Mouse (Mus musculus): ENCODE data around the gene Lef1.

Lef1 gene

DNA sequence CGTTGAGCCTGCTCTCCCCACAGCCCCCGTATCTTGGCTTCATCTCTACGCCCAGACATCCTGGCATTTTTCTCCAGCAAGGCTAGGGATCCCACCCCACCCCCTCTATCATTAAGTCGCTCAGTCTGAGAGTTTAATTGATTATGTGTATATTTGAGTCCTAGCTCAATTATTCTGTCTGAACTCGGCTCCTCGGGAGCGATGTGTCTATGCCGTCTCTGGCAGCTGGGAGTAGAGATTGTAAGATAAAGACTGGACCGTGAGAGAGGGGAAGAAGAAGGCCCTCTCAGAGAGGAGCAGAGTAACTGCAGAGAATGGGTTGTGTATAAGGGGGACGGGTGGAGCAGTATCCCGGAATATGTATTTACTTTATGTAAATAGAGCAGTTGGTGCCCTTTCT is 80.0 kb downstream of the Lef1 start:
- no peak for DNase-seq (ENCODE audit: low read depth, low spot score)

GRCm38 (mm10) chr3:131190671-131191367 is 80.5 kb downstream of the Lef1 start:
- no peak for DNase-seq (ENCODE audit: low read depth, low spot score)

GRCm38 (mm10) chr3:131191454-131191853 is 81.2 kb downstream of the Lef1 start:
- no peak for DNase-seq (ENCODE audit: low read depth, low spot score)

DNA sequence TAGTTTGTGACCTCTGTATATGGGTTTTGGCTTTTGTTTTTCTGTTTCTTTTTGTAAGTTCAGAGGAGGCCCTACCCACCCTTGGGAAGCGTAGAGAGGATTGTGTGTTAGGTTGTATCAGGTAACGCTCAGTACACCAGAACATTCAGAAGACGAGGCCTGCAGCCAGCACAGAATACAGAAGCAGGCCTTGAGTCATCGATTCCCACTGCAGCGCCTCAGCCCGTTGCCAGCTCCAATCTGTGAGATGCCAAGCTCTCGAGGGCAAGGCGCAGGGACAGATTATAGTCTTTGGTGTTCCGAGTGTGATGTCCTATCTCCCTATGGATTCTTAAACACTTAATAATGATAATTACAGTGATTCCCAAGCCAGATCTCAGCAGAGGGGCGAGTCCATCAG is 85.8 kb downstream of the Lef1 start:
- DNase-seq (ENCODE audit: low read depth, low spot score) = no peak

GRCm38 (mm10) chr3:131196507-131197019 is 86.3 kb downstream of the Lef1 start:
- DNase-seq (ENCODE audit: low read depth, low spot score) = peak; percentile 63

- no peak for DNase-seq (ENCODE audit: low read depth, low spot score)
These were observed 88.7 kb downstream of the Lef1 start for GRCm38 (mm10) chr3:131198991-131199390.

DNA sequence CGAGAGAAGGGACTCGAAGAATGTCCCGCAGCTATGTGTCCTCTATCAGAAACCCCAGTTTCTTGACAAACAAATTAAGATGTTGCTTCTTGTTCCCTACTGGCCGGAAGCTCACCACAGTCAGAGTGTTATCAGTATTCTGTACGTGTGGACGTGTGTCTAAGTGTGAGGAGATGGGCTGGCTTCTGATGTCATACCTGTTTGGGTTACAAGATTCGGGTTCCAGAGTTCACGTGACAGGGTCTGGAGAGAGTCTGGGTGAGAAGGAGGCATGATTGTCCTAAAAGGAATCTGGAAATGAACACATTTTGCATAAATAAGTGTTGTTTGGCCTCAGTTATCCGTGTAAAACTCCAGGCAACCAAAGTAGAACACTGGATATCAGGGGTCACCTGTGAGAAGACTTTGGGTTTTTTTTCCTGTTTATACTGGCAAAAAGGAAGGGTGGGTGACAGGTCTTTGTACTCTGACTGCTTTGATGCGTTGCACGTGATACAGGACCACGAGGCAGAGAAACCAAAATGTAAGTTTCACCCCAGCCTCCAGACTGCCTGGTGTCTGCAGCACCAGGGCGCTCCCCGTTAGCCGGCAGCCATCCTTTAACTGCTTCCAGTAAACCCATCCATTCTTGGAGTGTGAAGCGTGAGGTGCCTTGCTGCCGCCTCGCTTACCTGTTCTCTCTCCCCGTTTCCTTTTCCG is 89.5 kb downstream of the Lef1 start:
- DNase-seq (ENCODE audit: low read depth, low spot score) = no peak

- no peak for DNase-seq (ENCODE audit: low read depth, low spot score)
These were observed 92.0 kb downstream of the Lef1 start for GRCm38 (mm10) chr3:131202311-131202710.

DNA sequence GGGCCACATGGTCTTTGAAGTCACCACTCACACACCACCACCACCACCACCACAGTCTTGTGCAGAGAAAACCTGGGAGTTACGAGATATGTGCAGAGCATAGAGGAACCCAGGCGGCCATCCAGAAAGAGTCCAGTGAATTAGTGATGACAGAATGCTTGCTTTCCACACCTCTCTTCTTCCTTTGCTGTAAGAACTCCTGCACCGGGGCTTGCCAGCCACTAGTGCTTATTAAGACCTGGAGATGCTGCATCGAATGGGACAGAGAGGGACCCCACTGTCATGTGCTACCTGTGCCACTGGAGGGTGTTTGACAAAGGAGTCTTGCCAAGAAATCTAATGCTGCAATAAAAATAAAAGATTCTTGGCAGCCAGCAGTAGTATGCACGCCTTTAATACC is 97.6 kb downstream of the Lef1 start:
- no peak for DNase-seq (ENCODE audit: low read depth, low spot score)

GRCm38 (mm10) chr3:131208265-131208891 is 98.1 kb downstream of the Lef1 start:
- DNase-seq (ENCODE audit: low read depth, low spot score) = no peak

DNA sequence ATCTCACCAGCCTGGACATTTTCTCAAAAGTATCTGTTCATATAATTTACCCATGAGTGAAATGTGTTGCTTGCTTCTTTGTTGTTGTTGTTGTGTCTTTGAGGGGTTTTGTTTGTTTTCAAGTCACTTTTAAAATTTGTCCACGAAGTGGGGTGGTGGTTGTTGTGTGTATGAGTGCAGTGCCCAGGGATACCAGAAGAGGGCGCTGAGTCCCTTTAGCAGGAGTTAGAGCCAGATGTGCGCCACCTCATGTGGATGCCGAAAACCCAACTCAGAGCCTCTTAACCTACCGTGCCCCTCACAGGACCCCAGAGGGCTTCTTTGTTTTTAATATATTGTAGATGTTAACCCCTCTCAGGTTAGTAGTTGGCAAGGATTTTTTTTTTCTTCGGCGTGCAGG is 101.9 kb downstream of the Lef1 start:
- peak; percentile 21 for DNase-seq (ENCODE audit: low read depth, low spot score)

DNA sequence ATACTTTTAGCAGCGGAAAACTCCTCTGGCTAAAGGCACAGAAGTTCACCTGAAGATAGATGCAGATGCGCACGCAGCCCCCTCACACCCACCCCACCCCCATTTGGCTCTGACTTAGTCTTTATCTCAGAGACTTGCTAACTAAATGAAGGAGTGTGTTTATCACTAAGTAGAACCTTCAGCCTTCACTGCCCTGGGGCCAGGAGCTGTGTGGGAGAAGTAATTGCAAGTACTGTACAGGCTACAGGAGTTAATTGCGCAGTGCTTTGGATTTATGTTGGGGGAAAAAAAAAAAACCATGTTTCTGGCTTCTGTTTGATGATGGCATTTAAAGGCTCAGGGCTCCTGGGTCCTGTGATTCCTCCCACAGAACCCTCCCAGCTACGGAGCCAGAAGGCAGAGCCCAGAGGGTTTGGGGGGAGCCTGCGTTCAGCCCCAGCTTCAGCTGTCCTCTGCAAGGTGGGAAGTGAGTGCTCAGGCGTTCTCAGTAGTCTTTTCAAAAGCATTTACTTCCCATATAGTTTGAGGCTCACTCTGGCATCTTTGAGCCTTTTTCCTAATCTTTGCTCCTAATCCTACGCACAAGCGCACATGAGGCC is 103.9 kb downstream of the Lef1 start:
- peak; percentile 26 for DNase-seq (ENCODE audit: low read depth, low spot score)

DNA sequence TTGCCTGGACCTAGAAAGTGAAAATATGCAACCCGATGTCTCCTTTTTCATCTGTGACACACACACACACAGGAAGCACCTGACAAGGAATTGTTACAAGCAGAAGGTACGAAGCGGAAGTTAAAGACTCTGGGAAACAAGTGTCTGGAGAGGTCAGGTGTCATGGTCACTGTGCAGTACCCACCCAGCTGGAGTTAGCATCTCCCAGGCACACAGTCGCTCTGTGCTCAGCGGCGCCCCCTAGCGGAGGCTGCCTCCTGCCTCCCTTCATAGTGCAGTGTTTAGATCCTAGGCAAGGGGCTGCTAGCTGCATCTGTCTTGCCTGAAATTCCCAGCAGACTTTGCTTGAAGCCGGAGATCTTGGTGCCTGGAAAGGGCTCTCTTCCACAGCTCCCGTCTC is 104.6 kb downstream of the Lef1 start:
- no peak for DNase-seq (ENCODE audit: low read depth, low spot score)

GRCm38 (mm10) chr3:131218636-131219390 is 108.5 kb downstream of the Lef1 start:
- DNase-seq (ENCODE audit: low read depth, low spot score) = no peak

DNA sequence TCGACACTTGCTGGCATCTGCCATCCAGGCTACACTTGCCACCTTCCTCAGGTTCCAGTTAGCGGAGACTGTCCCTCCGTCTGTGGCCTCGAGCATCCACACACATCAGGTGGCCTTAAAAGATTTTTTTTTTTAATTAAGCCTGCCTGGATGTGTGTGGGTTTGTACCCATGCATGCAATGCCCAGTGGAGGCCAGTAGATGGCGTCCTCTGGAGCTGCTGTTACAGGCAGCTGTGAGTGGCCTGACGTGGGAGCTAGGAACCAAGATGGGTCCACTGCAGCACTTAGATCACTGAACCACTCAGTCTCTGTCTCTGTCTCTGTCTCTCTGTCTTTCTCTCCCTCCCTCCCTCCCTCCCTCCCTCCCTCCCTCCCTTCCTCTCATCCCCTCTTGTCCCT is 117.8 kb downstream of the Lef1 start:
- DNase-seq (ENCODE audit: low read depth, low spot score) = no peak

DNA sequence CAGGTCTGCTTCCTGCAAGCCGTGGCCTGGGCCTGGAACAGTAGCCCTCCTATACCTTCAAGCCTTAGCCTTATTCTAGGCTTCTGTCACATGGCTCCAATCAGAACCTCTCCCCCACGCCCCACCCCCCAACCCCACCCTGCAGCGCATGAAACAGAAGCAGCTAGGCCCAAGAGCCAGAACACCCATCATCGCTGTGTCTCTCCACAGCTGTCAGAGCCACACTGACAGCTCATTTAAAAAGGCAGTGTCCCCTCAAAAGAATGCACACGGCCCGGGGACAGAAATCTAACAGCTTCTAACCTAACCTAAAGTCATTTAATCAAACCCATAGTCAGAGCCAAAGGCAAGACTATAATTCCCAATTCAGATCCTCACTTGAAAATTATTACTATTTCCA is 126.8 kb downstream of the Lef1 start:
- no peak for DNase-seq (ENCODE audit: low read depth, low spot score)

DNA sequence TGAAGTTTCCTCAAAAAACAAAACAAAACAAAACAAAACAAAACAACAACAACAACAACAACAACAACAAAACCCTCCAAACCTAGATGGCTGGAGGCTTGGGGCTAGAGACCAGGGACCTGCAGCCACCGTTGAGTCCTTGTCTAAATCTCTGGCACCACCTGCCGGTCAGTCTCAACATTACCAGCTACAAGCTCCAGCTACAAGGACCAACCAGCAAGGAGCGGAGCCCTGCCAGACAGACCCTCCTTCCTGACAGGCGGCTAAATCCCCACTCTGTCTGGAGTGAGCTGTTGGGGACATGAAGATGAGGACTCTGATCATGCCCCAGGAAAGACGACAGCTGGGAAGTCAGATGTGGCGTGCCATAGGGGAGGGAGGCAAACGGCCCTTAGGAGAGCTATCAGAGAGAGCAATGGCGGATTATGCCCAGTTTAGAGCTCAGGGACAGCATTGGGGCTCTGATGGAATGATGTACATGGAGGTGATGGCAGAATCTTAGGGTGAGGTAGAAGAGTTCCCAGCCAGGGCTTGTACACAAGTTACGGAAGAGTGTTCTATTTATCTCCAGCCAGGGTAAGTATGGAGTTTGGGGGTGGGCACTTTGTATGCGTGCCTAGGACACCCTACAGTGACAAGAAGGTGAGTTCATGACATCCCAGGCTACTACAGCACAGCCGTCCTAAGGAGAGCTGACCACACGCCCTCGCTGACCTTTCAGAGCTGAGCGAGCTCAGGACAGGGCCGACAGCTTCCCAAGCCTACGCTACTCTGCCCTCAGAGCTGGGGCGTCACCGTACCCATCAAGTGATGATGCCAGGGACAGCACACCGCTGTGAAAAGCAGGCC is 127.7 kb downstream of the Lef1 start:
- peak; percentile 91 for DNase-seq (ENCODE audit: low read depth, low spot score)

- peak; percentile 82 for DNase-seq (ENCODE audit: low read depth, low spot score)
These were observed 135.7 kb downstream of the Lef1 start for GRCm38 (mm10) chr3:131245766-131246578.

DNA sequence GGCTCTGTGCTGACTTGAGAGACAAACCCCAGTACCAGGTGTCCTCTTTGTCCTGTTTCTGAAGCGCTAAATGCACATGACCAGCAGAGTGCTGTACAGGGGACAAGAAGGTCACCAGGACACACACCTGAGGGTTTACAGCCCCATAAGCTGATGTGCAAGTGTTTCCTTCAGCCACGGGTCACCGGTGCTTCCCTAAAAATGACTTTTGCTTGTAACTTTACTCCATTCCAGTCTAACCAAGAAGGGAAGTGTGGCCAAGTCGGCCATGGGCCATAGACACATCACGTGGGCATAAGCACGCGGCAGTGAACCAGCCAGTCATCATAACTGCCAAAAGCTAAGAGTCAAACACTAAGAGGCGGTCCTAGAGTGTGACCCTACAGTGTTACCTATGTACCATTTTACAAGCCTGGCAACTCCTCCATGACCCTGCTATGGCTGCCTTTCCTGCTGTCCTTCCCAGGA is 136.3 kb downstream of the Lef1 start:
- DNase-seq (ENCODE audit: low read depth, low spot score) = no peak

GRCm38 (mm10) chr3:131247447-131247846 is 137.2 kb downstream of the Lef1 start:
- DNase-seq (ENCODE audit: low read depth, low spot score) = no peak
